Mouse (Mus musculus) CH12.LX (cell line): ENCODE results near the gene Ssbp2. TPM values are rescaled to one million over a fixed set of nuclear protein-coding genes. Genes with fewer than 3 reads are reported as not detected.
A peak's percentile ranks its signal among the peaks of the same experiment; 100 is the strongest.

Experiments used
- DNase-seq: peaks from one replicate; pipeline ENCODE4 v3.0.0-alpha.2; 2013; ENCODE audit errors: extremely low read depth
- H3K27ac ChIP-seq: 2 replicates; pipeline ENCODE4 v1.5.1; 2012; ENCODE audit warnings: low read depth, mild to moderate bottlenecking, control low read depth, moderate library complexity; ENCODE audit not compliant: insufficient read depth
- H3K27me3 ChIP-seq: replicated peaks from 2 replicates; pipeline ENCODE3; 2012; ENCODE audit warnings: inconsistent platforms
- H3K36me3 ChIP-seq, 2 experiments: replicated peaks in 1 of 2; 2 replicates each; pipeline versions ENCODE3 to v1.6.1; 2012; ENCODE audit warnings: inconsistent platforms in 1 of 2, low read length in 1 of 2, mild to moderate bottlenecking in 1 of 2, mixed read lengths in 1 of 2, moderate library complexity in 1 of 2; ENCODE audit not compliant: control insufficient read depth in 1 of 2, insufficient read depth in 1 of 2
- H3K4me1 ChIP-seq, 2 experiments: 2 replicates each; pipeline ENCODE4 v1.6.1; 2012; ENCODE audit warnings: inconsistent platforms in 1 of 2, moderate library complexity in 1 of 2; ENCODE audit not compliant: insufficient read depth in 2 of 2, control insufficient read depth in 1 of 2
- H3K4me2 ChIP-seq: 2 replicates; pipeline ENCODE4 v1.6.1; 2012; ENCODE audit warnings: low read depth, mild to moderate bottlenecking, control low read depth; ENCODE audit not compliant: poor library complexity, insufficient read depth, severe bottlenecking
- H3K4me3 ChIP-seq, 3 experiments: fragments of 150-350 bp in 1 of 3; sonication (generic) in 1 of 3; replicated peaks in 1 of 3; 2 replicates each; pipeline versions ENCODE3 to v1.5.1; 2011 to 2012; ENCODE audit warnings: low read depth in 2 of 3, low read length in 2 of 3, mild to moderate bottlenecking in 2 of 3, moderate library complexity in 2 of 3, control low read depth in 1 of 3, improper control_type of control experiment in 1 of 3, inconsistent platforms in 1 of 3, mixed read lengths in 1 of 3; ENCODE audit not compliant: poor library complexity in 1 of 3
- H3K79me2 ChIP-seq: replicated peaks from 2 replicates; pipeline ENCODE4 v1.6.1; 2012; ENCODE audit warnings: mild to moderate bottlenecking, moderate library complexity; ENCODE audit not compliant: control insufficient read depth, poor library complexity, insufficient read depth, severe bottlenecking; ENCODE audit errors: extremely low read depth
- H3K9ac ChIP-seq: 2 replicates; pipeline ENCODE4 v1.6.1; 2012; ENCODE audit warnings: low read depth, mild to moderate bottlenecking, control low read depth, moderate library complexity; ENCODE audit not compliant: insufficient read depth
- H3K9me3 ChIP-seq: replicated peaks from 2 replicates; pipeline ENCODE3; 2012; ENCODE audit warnings: low read length, inconsistent platforms, mixed read lengths
- BHLHE40 ChIP-seq: IDR thresholded peaks from 2 replicates; pipeline ENCODE4 v1.6.1; 2011; ENCODE audit warnings: mild to moderate bottlenecking, low read depth, low read length, improper control_type of control experiment
- CHD2 ChIP-seq: IDR thresholded peaks from 2 replicates; pipeline ENCODE4 v1.6.1; 2011; ENCODE audit warnings: low read length, improper control_type of control experiment
- ELF1 ChIP-seq: IDR thresholded peaks from 2 replicates; pipeline ENCODE4 v1.6.1; 2014; ENCODE audit warnings: low read depth, mild to moderate bottlenecking, inconsistent platforms, low read length, improper control_type of control experiment
- EP300 ChIP-seq: IDR thresholded peaks from 2 replicates; pipeline ENCODE4 v1.6.1; 2011; ENCODE audit warnings: low read length, improper control_type of control experiment
- ETS1 ChIP-seq: conservative IDR thresholded peaks from 2 replicates; pipeline ENCODE4 v1.6.1; 2012; ENCODE audit warnings: low read depth, mild to moderate bottlenecking, inconsistent platforms, low read length, improper control_type of control experiment, moderate library complexity
- IRF4 ChIP-seq: IDR thresholded peaks from 2 replicates; pipeline ENCODE4 v1.6.1; 2014; ENCODE audit warnings: low read depth, mild to moderate bottlenecking, inconsistent platforms, low read length, improper control_type of control experiment
- JUND ChIP-seq: conservative IDR thresholded peaks from 2 replicates; pipeline ENCODE4 v1.6.1; 2011; ENCODE audit warnings: low read depth, low read length, improper control_type of control experiment
- KAT2A ChIP-seq: IDR thresholded peaks from 2 replicates; pipeline ENCODE4 v1.6.1; 2012; ENCODE audit warnings: low read length, improper control_type of control experiment, inconsistent platforms; ENCODE audit not compliant: insufficient replicate concordance
- MAZ ChIP-seq: IDR thresholded peaks from 2 replicates; pipeline ENCODE4 v1.6.1; 2012; ENCODE audit warnings: low read depth, mild to moderate bottlenecking, inconsistent platforms, low read length, improper control_type of control experiment, moderate library complexity
- MEF2A ChIP-seq: IDR thresholded peaks from 2 replicates; pipeline ENCODE4 v1.6.1; 2014; ENCODE audit warnings: low read depth, mild to moderate bottlenecking, inconsistent platforms, low read length, improper control_type of control experiment, borderline replicate concordance
- MYC ChIP-seq: IDR thresholded peaks from 2 replicates; pipeline ENCODE4 v1.6.1; 2011; ENCODE audit warnings: low read depth, mild to moderate bottlenecking, improper control_type of control experiment, low read length
- POLR2A ChIP-seq: IDR thresholded peaks from 2 replicates; pipeline ENCODE4 v1.6.1; 2011; ENCODE audit warnings: low read depth, mild to moderate bottlenecking, improper control_type of control experiment, low read length
- POLR2AphosphoS2 ChIP-seq: IDR thresholded peaks from 2 replicates; pipeline ENCODE4 v1.6.1; 2011; ENCODE audit warnings: low read depth, low read length, improper control_type of control experiment
- RCOR1 ChIP-seq: conservative IDR thresholded peaks from 2 replicates; pipeline ENCODE4 v1.6.1; 2012; ENCODE audit warnings: low read depth, mild to moderate bottlenecking, inconsistent platforms, low read length, improper control_type of control experiment
- SIN3A ChIP-seq: IDR thresholded peaks from 2 replicates; pipeline ENCODE4 v1.6.1; 2012; ENCODE audit warnings: low read length, improper control_type of control experiment, inconsistent platforms
- SMC3 ChIP-seq: IDR thresholded peaks from 2 replicates; pipeline ENCODE4 v1.6.1; 2011; ENCODE audit warnings: low read depth, low read length, improper control_type of control experiment
- TCF12 ChIP-seq: IDR thresholded peaks from 2 replicates; pipeline ENCODE4 v1.6.1; 2014; ENCODE audit warnings: low read depth, mild to moderate bottlenecking, inconsistent platforms, low read length, improper control_type of control experiment
- ZNF384 ChIP-seq: IDR thresholded peaks from 2 replicates; pipeline ENCODE4 v1.6.1; 2012; ENCODE audit warnings: low read depth, low read length, improper control_type of control experiment, inconsistent platforms
- dilution Hi-C: fragments of 300-500 bp; cut with MboI; formaldehyde crosslinking; loops from 2 replicates; pipeline ENCODE4 v1.14.3; 2020; ENCODE audit warnings: low sequenced_read_pairs; ENCODE audit not compliant: extremely low pct_unique_long_range_greater_than_20kb, extremely low pct_ligation_motif_present
- in situ Hi-C: fragments of 300-500 bp; cut with MboI; formaldehyde crosslinking; loops from 3 replicates; pipeline ENCODE4 v1.14.3; 2019; ENCODE audit warnings: low sequenced_read_pairs, low pct_ligation_motif_present, low pct_unique_long_range_greater_than_20kb, mixed read lengths
- polyA plus RNA-seq: library from polyadenylated mRNA; unstranded; fragments of >175 nt; gene quantifications from 2 replicates; pipeline ENCODE4 v1.2.1, GENCODE M21; 2012; ENCODE audit warnings: low read depth; ENCODE audit not compliant: insufficient read length
- total RNA-seq, 2 experiments: library from RNA; depleted of rRNA; stranded (reverse); fragments of 300-350 nt in 1 of 2; fragments of >200 nt in 1 of 2; gene quantifications; 2 replicates each; pipeline ENCODE4 v1.2.3; 2012 to 2014

Ssbp2 gene
- total and polyA plus RNA-seq, 3 experiments = 1.9 to 3.6 (median 1.9) TPM

GRCm38 (mm10) chr13:91631291-91631799, 171.3 kb downstream of the Ssbp2 start:
- no peak overlapping the region for H3K4me3 ChIP-seq
- TF ChIP-seq MAZ (no peak), SIN3A (no peak)
- H3K9ac ChIP-seq = no peak overlapping the region
- no peaks in the 10 kb centered on the region for H3K27me3 ChIP-seq
- dilution Hi-C loops (no loop called here), in situ Hi-C loops (loop anchor here (25.0 kb wide), 2 partner anchors 169 to 694 kb away; partner anchors contain the start of gene Ssbp2)
- no peak overlapping the region for H3K4me2 ChIP-seq
- peaks cover 3 to 8% of the 10 kb centered on the region in 2 experiments; a peak in 3 of 4 replicates for H3K4me1 ChIP-seq
- H3K36me3 ChIP-seq = no peaks in the 10 kb centered on the region
- no peak for DNase-seq
- no peaks in the 10 kb centered on the region for H3K79me2 ChIP-seq
- no peak overlapping the region for H3K27ac ChIP-seq
- H3K9me3 ChIP-seq = no peaks in the 10 kb centered on the region

- Histone ChIP-seq H3K27me3 (no peaks in the 10 kb centered on the region), H3K9ac (no peak overlapping the region), H3K4me3 (no peak overlapping the region), H3K36me3 (no peaks in the 10 kb centered on the region), H3K9me3 (no peaks in the 10 kb centered on the region), H3K4me2 (no peak overlapping the region), H3K79me2 (no peaks in the 10 kb centered on the region), H3K27ac (no peak overlapping the region), H3K4me1 (peaks cover 3 to 12% of the 10 kb centered on the region in 2 experiments; a peak in 3 of 4 replicates)
- dilution Hi-C loops (no loop called here), in situ Hi-C loops (loop anchor here (25.0 kb wide), 2 partner anchors 172 to 697 kb away; partner anchors contain the start of gene Ssbp2)
- TF ChIP-seq ZNF384 (no peak), POLR2A (no peak), KAT2A (no peak), ELF1 (no peak), RCOR1 (no peak), MYC (no peak), CHD2 (no peak), SMC3 (no peak), JUND (no peak), SIN3A (no peak), POLR2AphosphoS2 (no peak)
- no peak for DNase-seq
These were observed 174.0 kb downstream of the Ssbp2 start for GRCm38 (mm10) chr13:91634123-91634522.

- dilution Hi-C loops (no loop called here), in situ Hi-C loops (loop anchor here (25.0 kb wide), 2 partner anchors 174 to 699 kb away; partner anchors contain the start of gene Ssbp2)
- Histone ChIP-seq H3K9me3 (no peaks in the 10 kb centered on the region), H3K4me3 (no peak overlapping the region), H3K27me3 (no peaks in the 10 kb centered on the region), H3K36me3 (no peaks in the 10 kb centered on the region), H3K79me2 (no peaks in the 10 kb centered on the region), H3K4me2 (peak overlapping the region; percentile 3; the same call in 1 of the 2 replicates), H3K4me1 (peaks cover 3 to 12% of the 10 kb centered on the region in 2 experiments; a peak in 3 of 4 replicates), H3K27ac (no peak overlapping the region), H3K9ac (no peak overlapping the region; the same call in 1 of the 2 replicates)
- peak; percentile 47 for DNase-seq
- TF ChIP-seq BHLHE40 (0 out of 2 replicates have a peak, but pooled peaks have one; percentile 26), MEF2A (peak; percentile 69), ETS1 (peak; percentile 90), IRF4 (peak; percentile 90), RCOR1 (0 out of 2 replicates have a peak, but pooled peaks have one; percentile 59), ELF1 (no peak), TCF12 (0 out of 2 replicates have a peak, but pooled peaks have one; percentile 8), POLR2AphosphoS2 (no peak), EP300 (peak; percentile 63; the same call in 1 of the 2 replicates)
These were observed 175.9 kb downstream of the Ssbp2 start for GRCm38 (mm10) chr13:91635957-91636356.
